Mouse (Mus musculus) lung, postnatal 36 days (tissue): ENCODE data around the gene Pik3r1.

ENCODE experiments used
- DNase-seq: peaks from one replicate; pipeline ENCODE4 v3.0.0; 2022; ENCODE audit warnings: mixed read lengths

The Pik3r1 gene

GRCm38 (mm10) chr13:101735364-101736120 is 32.5 kb downstream of the Pik3r1 start:
- no peak for DNase-seq

- DNase-seq, result no peak
Measured at GRCm38 (mm10) chr13:101734227-101734626, 33.8 kb downstream of the Pik3r1 start.

- DNase-seq, result no peak
Measured at GRCm38 (mm10) chr13:101732675-101733074, 35.3 kb downstream of the Pik3r1 start.

GRCm38 (mm10) chr13:101731777-101732176 is 36.2 kb downstream of the Pik3r1 start:
- DNase-seq, result no peak

GRCm38 (mm10) chr13:101730351-101730750 is 37.7 kb downstream of the Pik3r1 start:
- no peak for DNase-seq

GRCm38 (mm10) chr13:101729248-101730055 is 38.6 kb downstream of the Pik3r1 start:
- no peak for DNase-seq

GRCm38 (mm10) chr13:101728816-101729215 is 39.2 kb downstream of the Pik3r1 start:
- peak; percentile 62 for DNase-seq

GRCm38 (mm10) chr13:101728300-101728699 is 39.7 kb downstream of the Pik3r1 start:
- DNase-seq, result no peak

- DNase-seq, result no peak
Measured at GRCm38 (mm10) chr13:101727837-101728236, 40.2 kb downstream of the Pik3r1 start.

- DNase-seq, result no peak
Measured at GRCm38 (mm10) chr13:101726922-101727321, 41.1 kb downstream of the Pik3r1 start.

- DNase-seq, result no peak
Measured at GRCm38 (mm10) chr13:101721901-101722595, 46.0 kb downstream of the Pik3r1 start.

- no peak for DNase-seq
Measured at GRCm38 (mm10) chr13:101721154-101721553, 46.9 kb downstream of the Pik3r1 start.

GRCm38 (mm10) chr13:101719312-101719870 is 48.6 kb downstream of the Pik3r1 start:
- DNase-seq, result peak; percentile 93

- no peak for DNase-seq
Measured at GRCm38 (mm10) chr13:101718744-101719143, 49.3 kb downstream of the Pik3r1 start.

- no peak for DNase-seq
Measured at GRCm38 (mm10) chr13:101717836-101718235, 50.2 kb downstream of the Pik3r1 start.

- no peak for DNase-seq
Measured at GRCm38 (mm10) chr13:101713429-101714088, 54.5 kb downstream of the Pik3r1 start.

- DNase-seq, result no peak
Measured at GRCm38 (mm10) chr13:101712720-101713428, 55.1 kb downstream of the Pik3r1 start.

GRCm38 (mm10) chr13:101712099-101712498 is 55.9 kb downstream of the Pik3r1 start:
- DNase-seq, result no peak

GRCm38 (mm10) chr13:101711301-101711700 is 56.7 kb downstream of the Pik3r1 start:
- no peak for DNase-seq

- no peak for DNase-seq
Measured at GRCm38 (mm10) chr13:101709788-101710187, 58.2 kb downstream of the Pik3r1 start.

GRCm38 (mm10) chr13:101707226-101707625 is 60.8 kb downstream of the Pik3r1 start:
- DNase-seq, result no peak

- DNase-seq, result no peak
Measured at GRCm38 (mm10) chr13:101706426-101706825, 61.6 kb downstream of the Pik3r1 start.
